Mouse (Mus musculus) gastrocnemius, adult 8-10 months (tissue): ENCODE results near the gene Wnt9b. TPM values are rescaled to one million over a fixed set of nuclear protein-coding genes. Genes with fewer than 3 reads are reported as not detected.

Source experiments
- DNase-seq, 2 experiments: peaks; one replicate each; pipeline ENCODE4 v3.0.0; 2022; ENCODE audit warnings: low spot score in 2 of 2
- total RNA-seq, 4 experiments: library from RNA; stranded (reverse); gene quantifications; 2 replicates each; pipeline ENCODE4 v1.2.4; 2022

The Wnt9b gene
- total RNA-seq, 4 experiments from 2014 or later = 0.19 TPM; not detected in 3

DNA sequence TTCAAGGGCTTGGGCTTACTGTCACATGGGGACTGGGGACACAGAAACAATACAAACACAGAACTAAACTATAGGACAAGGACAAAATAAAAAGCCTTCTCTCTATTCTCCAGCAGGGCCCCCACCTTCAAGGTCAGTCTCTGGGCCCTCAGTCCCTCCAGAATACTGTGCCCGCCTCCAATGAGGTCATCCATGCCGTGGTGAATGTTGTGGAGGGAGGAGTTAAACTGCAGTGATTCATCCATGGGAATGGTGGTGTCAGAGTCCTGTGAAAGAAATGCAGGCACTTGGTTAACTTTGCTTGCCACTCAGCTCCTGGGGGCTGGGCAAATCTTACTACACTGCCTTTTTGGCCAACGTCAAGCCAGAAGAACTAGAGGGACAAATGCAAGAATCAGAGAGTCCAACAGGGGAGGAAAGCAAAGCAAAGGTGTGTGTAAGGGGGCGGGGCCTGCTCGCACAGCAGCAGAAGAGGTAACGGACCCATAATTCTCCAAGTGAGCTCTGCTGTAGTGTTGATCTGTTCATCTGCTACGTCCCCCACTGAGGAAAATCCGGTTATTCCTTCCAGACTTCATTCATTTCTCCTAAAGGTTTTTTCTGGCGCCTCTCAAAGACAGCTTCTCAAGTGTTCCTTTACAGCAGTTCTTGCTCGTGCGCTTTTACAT is 65.8 kb downstream of the Wnt9b start:
- DNase-seq = no peak

Other genes starting within 250 kb of the Wnt9b start
- gene Lrrc37a, start 245.2 kb downstream of the Wnt9b start, total RNA-seq = not detected
- gene Gm884, start 128.7 kb downstream of the Wnt9b start, total RNA-seq = not detected
- gene Lyzl6, start 110.9 kb downstream of the Wnt9b start, total RNA-seq = not detected
- under 1 TPM in 1 of 4 experiments, not detected in 3; 0.58 TPM for gene Rprml, start 100.3 kb downstream of the Wnt9b start, total RNA-seq
- gene Gosr2, start 51.9 kb downstream of the Wnt9b start, total RNA-seq = 10 to 100 TPM; 36.4 to 47.4 (median 42.7) TPM
- under 1 TPM in 2 of 4 experiments, not detected in 2; 0.07 to 0.09 TPM for gene Wnt3, start 24.3 kb upstream of the Wnt9b start, total RNA-seq
- gene Nsf, start 204.2 kb upstream of the Wnt9b start, total RNA-seq = 10 to 100 TPM; 16.2 to 24.2 (median 18.6) TPM
- 10 to 100 TPM; 14.3 to 22.0 (median 16.8) TPM for gene Arf2, start 216.9 kb upstream of the Wnt9b start, total RNA-seq